Mouse (Mus musculus) embryo, embryonic 10 days (tissue): ENCODE measurements at regions not wholly inside any gene's neighbourhood (a gene's known extent, or its start where the extent isn't known, plus 50 kb on each side); places are given as distances from the start of the nearest gene placed in this dataset.

Experiments used
- DNase-seq: peaks from one replicate; pipeline ENCODE4 v3.0.0-alpha.2; 2015; ENCODE audit warnings: low spot score

DNA sequence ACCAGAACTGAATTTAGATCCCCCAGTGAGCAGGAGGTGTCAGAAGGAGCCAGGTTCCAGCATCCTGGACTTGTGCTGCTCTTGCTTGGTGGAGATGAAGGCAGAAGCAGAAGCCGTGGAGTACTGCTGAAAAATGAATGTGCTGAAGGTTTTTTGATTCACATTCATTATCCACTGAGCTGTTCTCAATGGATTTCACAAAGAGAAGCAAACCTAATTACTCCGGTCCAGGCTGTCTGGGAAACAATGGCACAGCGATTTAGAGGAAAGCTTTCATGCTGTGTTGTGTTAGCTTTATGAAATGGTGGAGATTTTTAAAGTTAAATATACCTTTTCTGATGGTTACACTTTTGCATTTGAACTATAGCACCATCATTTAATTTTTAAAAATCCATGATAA is 535.3 kb upstream of the Adgrl3 start:
- no peak for DNase-seq

DNA sequence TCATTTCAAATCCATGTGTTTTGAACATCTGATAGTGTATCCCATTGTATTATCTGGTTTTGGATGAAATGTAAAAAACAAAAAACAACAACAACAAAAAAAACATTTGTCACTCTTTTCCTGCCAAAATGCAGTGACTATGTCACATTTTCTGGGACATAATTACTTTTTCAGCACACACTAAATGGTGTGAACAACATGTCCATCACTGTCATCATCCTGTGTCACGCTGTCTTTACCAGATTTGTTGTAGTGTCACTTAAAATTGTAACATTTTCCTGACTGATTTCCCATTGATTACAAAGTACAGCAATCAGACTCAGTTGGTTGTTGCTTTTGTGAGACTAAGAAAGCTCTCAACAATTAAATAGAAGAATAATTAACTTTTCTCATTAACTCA is 531.6 kb upstream of the Adgrl3 start:
- no peak for DNase-seq

DNA sequence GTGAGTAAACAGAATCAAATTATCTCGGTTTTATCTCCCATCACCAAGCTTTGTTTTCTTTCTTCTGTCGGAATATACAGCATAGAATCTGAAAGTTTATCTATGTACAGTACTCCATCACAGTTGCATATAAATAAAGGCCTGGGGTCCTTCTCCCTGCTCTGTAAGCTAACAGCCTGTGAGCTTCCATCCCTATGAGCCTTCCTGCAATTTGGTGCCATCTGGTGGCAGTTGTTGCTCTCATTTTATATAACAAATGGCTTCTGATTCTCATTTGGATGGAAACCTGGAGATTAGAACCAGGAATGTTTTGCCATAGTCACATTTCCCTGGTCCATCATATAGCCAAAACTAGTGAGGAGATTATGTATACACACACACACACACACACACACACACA is 511.3 kb upstream of the Adgrl3 start:
- DNase-seq, result peak; percentile 72

DNA sequence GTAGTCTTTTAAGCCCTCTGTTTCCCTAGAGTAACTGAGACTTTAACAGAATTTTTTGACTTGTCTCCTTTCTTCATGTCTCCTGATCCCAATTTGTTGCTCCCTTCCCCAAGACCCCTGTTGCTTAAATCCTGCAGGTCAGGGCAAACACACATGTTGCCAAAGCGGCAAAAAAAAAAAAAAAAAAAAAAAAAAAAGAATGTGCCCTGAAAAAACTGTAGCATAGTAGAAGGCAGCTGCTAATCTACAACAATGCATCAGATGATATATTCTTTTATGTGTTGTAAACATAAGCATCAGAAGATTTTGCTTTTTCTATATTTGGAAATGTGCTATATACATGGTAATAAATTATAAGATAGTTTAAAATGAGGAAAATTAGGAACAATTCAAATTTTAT is 479.9 kb upstream of the Adgrl3 start:
- no peak for DNase-seq

DNA sequence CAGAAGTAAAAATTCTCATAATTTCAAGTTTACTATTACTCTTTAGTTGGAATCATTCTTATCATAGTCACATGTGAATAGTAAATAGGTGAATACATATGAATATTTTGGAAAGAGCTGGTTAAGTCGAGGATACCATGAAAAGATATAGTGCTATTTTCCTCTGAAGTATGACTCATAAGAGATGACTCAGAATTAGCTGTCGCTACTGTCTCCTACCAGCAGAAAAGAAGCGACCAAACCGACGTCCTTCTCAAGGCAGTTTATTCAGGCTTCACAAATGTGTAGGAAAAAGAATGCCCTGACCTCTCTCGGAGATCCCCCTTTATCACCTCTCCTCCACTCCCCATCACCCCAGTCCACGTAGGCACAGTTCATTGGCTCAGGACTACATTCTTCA is 468.3 kb upstream of the Adgrl3 start:
- no peak for DNase-seq

DNA sequence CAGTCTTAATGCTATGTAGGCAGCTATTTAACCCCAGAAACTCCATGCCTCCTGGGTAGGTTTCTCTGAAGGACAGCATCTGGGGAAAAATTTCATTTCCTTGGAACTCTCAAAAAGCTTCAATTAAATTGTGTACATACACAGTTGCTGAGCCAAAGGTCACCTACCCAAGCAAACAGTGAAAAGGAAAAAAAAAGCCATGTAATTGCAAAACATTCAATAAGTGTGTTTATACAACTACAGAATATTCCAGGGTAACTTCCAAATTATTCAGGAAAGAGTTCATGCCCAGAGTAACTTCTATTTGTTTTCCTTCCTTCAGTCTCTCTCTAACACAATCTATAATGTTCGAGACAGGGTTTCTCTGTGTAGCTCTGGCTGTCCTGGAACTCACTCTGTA is 441.2 kb upstream of the Adgrl3 start:
- DNase-seq, result no peak

DNA sequence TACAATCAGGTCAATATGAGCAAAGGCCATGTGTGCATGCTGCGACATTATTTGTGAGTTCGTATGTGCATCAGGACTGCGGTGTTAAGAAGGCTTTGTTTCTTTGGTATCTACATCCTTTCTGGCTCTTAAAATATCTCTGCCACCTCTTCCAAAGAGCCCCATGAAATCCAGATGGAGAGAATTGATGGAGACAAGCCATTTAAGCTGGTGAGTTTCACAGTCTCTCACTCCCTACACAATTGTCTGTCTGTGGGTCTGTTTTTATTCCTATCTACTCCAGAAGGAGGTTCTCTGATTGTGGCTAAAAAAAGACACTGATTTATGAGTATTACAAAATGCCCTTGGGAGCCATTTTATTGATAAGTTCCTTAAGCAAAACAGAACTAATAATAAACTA is 408.4 kb upstream of the Adgrl3 start:
- no peak for DNase-seq

DNA sequence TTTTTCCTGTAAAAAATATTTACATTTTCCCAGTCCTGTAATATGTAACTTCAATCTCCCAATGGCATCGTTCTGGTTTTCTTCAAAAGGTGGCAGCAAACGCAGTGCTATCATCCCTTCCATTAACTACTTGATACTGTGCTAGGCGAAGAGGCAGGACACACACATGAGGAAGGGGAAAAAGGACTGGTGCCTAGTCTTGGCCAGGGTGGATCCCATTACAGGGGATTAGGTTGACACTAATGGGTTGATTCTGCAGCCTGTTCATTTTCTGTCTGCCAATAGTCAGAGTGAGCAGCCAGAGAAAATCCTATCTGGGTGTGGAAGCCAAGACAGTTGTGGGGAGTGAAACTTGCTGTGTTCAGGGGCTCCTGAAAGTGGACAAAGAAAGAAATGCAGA is 392.7 kb upstream of the Adgrl3 start:
- peak; percentile 8 for DNase-seq

DNA sequence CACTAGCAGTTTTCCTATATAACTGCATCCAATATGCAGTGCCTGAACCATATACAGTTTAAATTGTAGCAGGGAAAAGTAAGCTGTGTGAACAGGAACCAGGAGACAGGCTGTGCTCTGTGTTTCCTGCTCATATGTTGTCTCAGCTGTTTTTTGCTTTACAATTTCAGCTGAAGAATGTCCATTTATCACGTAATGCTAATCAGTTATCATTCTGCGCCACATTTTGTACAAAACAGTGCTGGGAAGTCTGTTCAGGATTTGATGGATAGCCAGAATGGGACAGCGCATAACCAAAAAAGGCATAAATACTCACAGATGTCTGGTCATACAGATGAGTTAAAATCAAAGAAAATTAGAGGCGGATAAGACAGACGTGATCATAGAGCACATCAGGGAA is 360.9 kb upstream of the Adgrl3 start:
- peak; percentile 9 for DNase-seq

DNA sequence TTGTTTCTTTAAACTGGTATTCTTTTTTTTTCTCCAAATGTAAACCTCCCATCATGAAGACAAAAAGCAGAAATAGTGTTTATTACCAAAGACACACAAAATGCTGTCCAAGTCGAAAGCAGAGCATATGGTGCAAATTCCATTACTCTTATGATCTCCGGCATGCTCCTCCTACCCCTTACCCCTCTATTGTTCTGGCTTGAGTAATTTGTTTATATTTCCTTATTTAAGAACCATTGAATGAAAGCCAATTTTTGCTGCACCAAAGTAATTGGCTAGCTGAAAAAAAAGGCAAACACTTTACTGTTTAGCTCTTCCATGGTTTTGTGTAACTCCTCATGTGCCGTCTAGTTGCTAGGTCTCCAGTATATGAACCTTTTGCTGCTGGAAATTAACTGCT is 360.4 kb upstream of the Adgrl3 start:
- no peak for DNase-seq

DNA sequence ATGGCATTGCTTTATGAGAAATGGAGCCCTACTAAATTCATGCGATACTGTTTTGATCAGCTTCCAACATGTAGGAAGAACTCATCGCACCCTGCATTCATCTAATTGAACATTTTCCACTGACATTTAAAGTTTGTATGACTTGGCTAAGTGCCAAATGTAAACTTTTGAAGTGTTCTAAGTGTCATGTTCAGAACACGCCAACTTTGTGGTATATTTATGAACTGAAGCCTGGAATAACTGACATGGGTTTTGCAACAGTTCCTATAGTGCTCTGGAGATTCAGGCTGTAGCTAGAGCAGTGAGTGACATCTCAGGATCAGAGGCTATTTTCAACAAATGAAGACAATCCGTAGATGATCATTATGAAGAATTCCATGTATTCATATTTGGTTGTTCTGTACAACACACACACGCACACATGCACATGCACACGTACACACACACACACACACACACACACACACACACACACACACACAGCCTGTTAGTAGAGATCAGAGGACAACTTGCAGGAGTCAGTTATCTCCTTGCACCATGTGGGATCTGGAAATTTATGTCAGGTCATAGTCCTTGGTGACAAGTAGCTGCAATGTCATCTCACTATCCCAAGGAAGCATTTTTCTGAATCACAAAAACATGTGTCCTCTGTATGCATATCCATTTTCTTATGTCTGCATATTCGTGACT is 349.5 kb upstream of the Adgrl3 start:
- no peak for DNase-seq

DNA sequence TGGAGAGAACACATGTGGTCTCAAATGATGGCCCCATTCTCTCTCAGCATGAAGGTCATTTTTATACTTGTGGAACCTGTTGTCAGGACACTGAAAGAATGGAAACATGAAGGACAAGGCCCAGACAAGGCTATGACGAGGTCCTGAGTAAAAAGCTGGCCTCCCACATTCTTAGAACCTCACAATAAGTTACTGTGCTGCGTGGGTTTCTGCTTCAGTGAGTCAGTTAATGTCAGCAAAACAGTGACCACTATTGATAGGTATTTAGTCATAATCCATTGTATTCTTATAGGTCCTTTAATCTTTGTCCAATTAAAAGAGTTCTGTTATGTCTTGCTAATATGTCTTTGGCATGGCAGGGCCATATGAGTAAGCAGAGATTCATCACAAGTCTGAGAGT is 336.5 kb upstream of the Adgrl3 start:
- no peak for DNase-seq

DNA sequence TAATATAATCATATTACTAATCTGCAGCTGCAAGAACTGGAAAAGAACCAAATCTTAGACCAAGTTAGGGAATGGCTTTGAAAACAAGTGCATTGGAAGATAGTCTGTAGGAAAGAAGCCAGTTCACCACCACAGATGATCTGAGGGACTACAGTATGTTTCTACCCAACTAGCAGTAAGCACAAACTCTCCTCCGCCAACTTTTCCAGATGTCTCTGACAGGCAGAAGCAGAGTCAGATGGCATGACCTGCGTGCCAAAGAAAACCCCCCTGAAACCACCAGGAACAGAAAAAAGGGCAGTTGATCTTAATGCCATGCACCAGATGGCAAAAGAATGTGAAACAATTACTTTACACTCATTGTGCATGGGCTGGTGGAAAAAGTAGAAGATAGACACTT is 319.1 kb upstream of the Adgrl3 start:
- DNase-seq, result no peak

DNA sequence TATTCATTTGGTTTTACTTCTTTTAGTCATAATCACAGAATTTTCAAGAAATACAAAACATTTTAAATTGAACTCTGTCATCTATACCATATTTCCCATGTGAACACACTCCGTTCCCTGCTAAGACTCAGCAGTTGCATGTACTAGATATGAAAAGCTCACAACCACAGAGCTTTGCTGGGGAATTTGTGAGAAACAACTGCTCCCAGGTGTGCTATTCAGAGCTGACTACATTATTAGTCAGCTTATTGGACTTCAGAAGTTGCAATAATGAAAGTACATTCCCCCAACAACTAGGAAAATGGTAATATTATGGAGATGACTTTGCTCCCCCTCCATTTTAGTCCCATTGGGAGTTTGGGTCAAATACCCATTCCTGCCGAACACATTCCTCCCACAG is 315.2 kb upstream of the Adgrl3 start:
- no peak for DNase-seq

DNA sequence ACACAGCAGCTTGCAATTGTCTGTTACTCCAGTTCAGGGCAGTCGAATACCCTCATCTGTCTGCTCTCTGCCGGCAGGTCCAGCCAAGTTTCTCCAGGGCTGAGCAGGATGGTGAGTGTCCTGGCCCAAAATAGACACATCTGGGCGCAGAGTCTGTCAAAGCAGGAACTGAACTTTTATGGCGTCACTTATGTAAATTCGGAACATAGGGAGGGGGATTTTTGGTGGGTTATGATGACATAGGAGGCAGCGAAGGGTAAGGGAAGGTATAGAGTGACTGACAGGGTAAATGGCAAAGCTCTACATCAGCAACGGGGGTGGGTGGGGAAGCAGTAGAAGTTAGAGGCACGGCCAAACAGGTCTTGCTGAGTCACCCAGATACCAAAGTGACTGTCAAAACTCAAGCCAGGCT is 313.3 kb upstream of the Adgrl3 start:
- DNase-seq, result no peak
